Mouse (Mus musculus): ENCODE results near the gene Aff1.
A peak's percentile ranks its signal among the peaks of the same experiment; 100 is the strongest.

Gene Aff1

GRCm38 (mm10) chr5:103772252-103772651 lies 80.1 kb downstream of the Aff1 start:
- no peak for DNase-seq (ENCODE audit: low spot score)

DNA sequence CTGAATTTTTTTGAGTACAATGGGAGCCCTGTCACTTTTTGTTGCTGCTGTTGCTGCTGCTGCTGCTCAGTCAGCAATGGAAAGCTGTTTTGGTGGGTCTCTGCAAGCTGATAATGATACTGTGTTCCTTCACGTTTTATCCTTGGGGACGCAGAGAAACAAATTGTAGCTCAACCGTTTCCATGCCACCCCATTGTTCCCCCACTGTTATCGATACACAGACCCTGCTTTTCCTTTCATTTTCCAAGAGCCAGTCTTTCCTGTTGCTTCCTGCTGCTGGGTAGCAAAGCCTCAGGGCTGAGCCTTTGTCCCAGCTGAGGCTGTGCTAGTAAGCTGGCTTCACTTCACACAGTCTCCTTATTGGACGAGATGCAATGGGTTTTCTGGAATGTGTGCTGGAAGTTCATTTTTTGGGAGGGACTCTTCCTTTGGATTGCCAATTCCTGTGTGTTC lies 81.0 kb downstream of the Aff1 start:
- no peak for DNase-seq (ENCODE audit: low spot score)

DNA sequence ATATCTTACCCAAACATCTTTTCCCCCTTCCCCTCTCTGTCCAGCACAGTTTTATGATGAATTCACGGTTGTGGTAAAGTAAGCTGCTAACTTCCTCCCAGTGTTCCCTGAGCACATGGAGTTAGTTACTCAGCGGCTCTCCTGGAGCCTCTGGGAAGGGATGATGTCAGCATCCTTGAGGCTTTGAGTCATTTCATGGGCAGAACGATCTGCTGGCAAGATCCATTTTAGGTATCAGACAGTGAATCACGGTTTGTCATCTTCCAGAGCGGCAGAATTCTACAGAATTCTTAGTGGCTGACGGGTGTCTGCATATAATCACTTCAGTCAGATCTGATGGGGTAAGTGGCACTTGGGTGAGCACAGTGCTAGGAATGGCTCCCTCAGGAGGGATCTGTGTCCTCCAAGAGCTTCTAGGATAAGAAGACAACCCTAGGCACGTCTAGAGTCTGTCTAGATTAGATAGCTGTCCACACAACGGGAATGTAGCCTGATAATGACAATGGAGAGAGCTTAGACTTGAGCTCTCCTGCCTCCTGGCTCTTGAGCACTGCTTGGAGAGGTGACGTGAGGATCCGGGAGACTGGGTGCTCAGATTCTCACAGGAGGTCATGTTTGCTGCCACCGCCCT lies 82.6 kb downstream of the Aff1 start:
- DNase-seq (ENCODE audit: low spot score): no peak

- no peak for DNase-seq (ENCODE audit: low spot score)
These were observed 83.3 kb downstream of the Aff1 start for GRCm38 (mm10) chr5:103775429-103775828.

DNA sequence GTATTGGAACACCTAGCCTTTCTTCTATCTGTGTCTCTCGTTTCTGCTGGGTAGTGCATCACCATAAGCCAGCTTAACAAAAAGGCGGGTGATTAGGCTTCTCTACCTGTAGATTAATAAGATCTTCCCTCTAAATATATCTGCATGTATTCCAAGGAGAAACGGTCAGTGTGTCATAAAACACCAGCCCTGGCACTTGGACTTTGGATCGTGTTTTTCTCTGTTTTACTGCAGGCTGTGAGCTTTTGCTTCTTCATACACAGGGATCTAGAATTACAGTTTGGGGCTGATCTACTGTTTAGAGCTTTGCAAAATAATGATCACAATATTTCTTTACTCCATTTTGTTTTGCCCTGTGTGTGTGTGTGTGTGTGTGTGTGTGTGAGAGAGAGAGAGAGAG lies 84.7 kb downstream of the Aff1 start:
- DNase-seq (ENCODE audit: low spot score): no peak

GRCm38 (mm10) chr5:103777446-103777845 lies 85.3 kb downstream of the Aff1 start:
- no peak for DNase-seq (ENCODE audit: low spot score)

DNA sequence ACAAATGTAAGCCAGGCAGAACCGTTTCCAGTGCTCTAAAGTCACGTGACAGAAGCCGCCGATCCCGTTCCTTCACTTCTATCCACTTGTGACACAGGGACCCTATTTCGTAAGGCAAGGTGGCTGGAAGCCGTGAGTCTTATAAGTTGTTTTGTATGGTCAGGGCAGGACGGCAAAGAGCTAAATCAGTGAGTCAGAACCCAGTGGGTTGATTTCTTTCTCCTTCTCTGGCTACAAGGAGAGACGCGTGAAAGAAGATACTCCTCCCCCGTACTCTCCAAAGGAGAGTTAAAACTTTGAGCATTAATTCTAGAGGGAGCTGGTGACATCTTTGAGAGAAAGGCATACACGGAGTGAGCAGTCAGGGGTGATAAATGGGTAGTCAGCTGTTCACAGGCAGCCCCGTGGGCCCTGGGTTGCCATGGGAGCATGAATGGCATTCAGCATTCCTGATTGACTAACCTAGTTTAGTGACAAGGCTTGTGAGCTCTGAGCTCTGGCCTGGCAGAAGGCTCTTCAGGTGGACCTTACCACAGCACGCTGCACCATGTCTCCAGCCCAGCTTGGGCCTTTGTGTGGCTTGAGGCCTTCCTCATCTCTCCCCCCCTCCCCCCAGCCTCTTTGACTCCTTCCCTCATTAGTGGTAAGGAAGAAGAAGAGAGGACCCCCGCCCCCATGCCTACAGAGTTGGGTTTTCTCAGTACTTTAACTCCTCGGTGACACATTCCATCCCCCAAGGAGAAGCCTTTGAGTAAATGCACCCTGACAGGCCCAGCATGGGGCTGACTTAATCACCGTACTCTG lies 86.3 kb downstream of the Aff1 start:
- no peak for DNase-seq (ENCODE audit: low spot score)

DNA sequence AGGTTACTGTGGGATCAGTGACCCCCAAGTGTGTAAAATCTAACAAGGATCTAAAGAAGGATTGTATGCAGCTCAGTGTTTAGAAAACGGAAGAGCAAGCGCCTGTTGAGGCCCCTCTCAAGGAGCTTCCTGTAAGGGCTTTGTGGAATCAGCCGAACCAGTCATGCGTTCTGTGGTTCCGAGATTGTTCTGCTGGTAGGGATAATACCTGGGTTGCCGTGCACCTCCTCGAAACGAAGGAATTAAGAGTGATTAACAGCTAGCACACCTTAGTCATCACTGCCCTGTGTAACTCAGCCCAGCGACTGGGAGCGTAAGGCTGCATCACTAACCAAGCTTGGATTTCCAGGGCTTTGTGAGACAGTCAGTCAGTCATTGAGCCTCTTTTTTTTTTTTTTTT lies 87.7 kb downstream of the Aff1 start:
- DNase-seq (ENCODE audit: low spot score): no peak

- no peak for DNase-seq (ENCODE audit: low spot score)
These were observed 88.1 kb downstream of the Aff1 start for GRCm38 (mm10) chr5:103780266-103780665.

- no peak for DNase-seq (ENCODE audit: low spot score)
These were observed 88.7 kb downstream of the Aff1 start for GRCm38 (mm10) chr5:103780836-103781235.

- DNase-seq (ENCODE audit: low spot score): no peak
These were observed 91.0 kb downstream of the Aff1 start for GRCm38 (mm10) chr5:103783086-103783668.

DNA sequence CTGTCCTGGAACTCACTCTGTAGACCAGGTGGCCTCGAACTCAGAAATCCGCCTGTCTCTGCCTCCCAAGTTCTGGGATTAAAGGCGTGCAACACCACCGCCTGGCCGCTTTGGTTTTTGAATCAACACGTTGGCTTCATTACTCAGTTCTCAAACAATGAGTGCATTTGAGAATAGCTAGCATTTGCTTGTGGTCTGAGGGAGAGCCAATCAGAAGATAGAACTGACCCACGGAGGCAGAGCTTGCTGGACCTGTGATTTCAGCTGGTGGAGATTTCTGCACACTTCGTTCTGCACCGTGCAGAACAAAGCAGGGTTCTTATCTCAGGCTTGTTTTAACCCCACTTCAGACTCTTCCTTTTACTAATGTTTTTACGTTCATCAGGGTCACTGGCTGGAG lies 93.9 kb downstream of the Aff1 start:
- DNase-seq (ENCODE audit: low spot score): no peak

DNA sequence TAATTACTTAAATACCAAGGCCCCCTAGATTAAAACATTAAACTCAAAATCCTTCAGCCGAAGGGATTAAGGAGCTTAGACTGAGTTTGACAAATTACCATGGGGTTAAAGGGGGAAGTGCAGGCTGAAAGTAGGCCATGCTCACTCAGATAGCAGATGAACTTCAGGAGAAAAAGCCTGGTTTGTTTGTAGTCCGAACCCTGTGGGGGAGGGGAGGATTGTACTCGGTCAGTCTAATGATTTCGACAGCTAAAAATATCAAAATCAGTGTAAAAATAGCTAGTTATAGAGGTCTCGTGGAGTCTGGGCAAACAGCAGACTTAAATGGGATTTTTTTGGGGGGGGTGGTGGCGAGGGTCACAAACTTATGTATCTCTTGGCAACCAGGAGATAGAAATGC lies 96.3 kb downstream of the Aff1 start:
- no peak for DNase-seq (ENCODE audit: low spot score)

DNA sequence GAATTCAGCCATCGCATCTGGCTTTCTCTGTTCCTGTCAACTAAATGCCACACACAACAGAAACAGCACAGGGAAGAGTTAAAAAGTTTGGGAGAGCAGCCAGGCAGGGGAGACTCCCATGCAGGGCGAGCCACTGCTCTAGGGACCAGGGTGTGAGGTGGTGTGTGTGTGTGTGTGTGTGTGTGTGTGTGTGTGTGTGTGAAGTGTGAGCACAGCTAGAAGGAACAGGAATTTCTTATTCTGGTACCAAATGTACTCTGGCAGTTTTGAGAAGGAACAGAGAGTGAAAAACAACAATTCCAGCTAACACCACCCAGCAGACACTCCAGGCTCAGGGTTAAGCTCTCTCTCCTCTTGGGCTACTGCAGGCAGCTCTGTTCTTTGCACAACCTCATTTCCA lies 96.8 kb downstream of the Aff1 start:
- peak; percentile 45 for DNase-seq (ENCODE audit: low spot score)

DNA sequence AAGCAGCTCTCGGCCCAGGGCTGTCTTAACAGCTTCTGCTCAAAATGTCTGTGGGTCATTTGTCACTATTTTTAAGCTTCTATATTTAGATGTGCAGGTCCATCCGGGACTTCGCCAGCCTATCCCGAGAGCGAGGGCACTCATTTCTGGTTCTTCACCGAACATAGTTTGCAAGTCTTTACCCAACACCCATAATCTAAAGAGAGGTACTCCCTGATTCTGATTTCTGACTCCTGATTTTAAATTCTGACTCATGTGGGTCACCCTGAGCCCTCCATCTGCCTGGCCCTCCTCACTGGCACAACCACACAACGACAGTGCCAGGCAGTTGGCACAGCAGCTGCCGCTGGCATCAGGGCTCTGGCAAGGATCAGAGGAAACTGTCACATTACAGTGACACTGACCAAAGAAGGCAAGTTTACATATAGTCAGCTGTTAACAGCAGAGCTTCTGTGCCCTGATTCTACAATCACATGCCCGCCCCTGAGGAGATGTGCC lies 97.5 kb downstream of the Aff1 start:
- DNase-seq (ENCODE audit: low spot score): no peak

GRCm38 (mm10) chr5:103791741-103792140 lies 99.6 kb downstream of the Aff1 start:
- no peak for DNase-seq (ENCODE audit: low spot score)

GRCm38 (mm10) chr5:103795121-103795520 lies 102.9 kb downstream of the Aff1 start:
- no peak for DNase-seq (ENCODE audit: low spot score)

- no peak for DNase-seq (ENCODE audit: low spot score)
These were observed 103.9 kb downstream of the Aff1 start for GRCm38 (mm10) chr5:103796035-103796434.

DNA sequence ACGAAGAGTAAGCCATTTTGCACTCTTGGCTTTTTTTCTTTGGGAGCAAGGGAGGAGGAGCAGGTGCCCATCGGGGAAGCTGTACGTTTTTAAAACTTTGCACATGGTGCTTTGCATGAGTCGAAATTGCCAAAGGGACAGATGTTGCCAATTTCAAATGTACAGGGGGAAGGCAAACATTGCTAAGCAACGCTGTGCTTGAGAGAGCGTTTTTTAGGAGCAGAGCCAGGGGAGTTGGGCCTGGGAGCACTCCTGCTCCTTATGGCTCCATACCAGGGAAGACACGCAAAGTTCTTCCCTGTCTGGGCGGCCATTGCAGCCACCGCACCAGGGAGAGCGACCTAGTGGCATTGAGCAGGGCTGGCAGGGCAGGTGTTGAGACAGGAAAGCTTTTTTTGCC lies 105.6 kb downstream of the Aff1 start:
- DNase-seq (ENCODE audit: low spot score): no peak

DNA sequence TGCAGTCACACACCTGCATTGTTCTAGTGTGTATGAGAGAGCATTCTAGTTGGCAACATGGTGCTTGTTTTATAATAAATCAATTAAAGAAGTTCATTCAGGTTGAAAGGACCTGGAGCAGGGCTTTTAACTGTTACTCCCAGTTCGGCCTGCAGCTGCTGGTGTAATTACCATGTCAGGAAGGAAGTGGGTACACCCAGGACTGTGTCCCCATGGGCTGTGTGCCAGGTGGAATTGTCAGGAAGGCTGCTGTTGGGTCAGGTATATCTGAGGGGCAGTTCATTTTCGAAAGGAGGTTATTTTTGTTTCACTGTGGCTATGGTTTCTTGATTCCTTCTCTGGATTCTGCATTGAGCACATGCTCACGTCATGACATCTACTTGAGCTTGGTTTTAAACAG lies 107.3 kb downstream of the Aff1 start:
- DNase-seq (ENCODE audit: low spot score): no peak

GRCm38 (mm10) chr5:103800009-103800408 lies 107.8 kb downstream of the Aff1 start:
- no peak for DNase-seq (ENCODE audit: low spot score)

GRCm38 (mm10) chr5:103803386-103803785 lies 111.2 kb downstream of the Aff1 start:
- DNase-seq (ENCODE audit: low spot score): no peak

GRCm38 (mm10) chr5:103803927-103804590 lies 111.9 kb downstream of the Aff1 start:
- peak; percentile 59 for DNase-seq (ENCODE audit: low spot score)
